Mouse (Mus musculus): ENCODE data around the gene 4930503B20Rik. TPM values are rescaled to one million over a fixed set of nuclear protein-coding genes. Genes with fewer than 3 reads are reported as not detected.

Gene 4930503B20Rik
- total RNA-seq, 2 experiments from 2014 or later = not detected

DNA sequence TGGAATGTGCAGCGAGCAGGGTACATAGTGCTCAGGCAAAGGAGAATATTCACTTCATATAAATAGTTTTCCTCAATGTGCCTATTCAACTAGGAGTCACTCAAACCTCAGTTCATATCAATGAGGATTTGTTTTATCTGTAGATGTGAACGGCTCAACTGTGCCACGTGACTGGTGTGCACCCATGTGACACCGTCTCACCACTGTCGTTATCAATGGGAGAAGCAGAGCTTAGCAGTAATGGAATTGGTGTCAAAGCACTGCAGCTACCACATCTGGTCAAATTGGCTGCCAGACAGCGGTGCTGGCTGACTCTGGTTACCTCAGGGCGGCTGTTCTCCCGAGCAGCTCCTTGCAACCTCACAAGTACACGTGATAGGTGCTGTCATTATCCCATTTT, 46.5 kb downstream of the 4930503B20Rik start:
- ATAC-seq (replicated peaks; ENCODE audit: low FRiP score, poor library complexity, severe bottlenecking) = no peak

DNA sequence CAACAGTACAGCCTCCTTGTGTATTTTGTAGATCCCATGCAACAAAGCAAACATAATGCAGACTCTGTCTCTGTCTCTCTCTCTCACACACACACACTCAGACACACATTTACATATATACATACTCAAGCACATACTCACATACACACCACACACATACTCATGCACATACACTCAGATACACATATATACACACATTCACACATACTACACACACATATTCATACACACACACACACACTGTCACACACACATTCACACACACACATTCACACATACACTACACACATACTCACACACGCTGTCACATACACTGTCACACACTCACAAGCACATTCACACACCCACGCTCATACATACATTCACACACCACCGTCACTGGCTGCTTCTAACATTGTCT, 48.6 kb downstream of the 4930503B20Rik start:
- ATAC-seq (replicated peaks; ENCODE audit: low FRiP score, poor library complexity, severe bottlenecking) = no peak

DNA sequence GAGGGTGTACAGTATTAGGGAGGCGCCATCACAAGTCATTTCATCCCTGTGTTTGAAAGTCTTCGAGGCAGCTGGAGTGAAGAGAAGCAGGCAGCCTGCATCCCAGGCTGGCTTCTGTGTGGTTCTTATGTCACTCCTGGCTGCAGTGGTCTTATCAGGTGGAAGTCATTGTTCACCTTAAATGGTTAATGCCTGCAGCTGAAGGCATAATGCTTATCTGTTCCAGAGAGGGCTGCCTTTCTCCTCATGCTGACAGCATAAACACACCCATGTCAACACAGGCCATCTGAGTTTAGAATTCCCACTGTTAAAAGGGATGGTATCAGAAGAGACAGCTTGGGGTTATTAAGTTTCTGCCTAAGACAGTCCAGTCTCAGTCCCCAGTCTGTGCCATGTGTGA, 49.9 kb downstream of the 4930503B20Rik start:
- ATAC-seq (replicated peaks; ENCODE audit: low FRiP score, poor library complexity, severe bottlenecking) = no peak

GRCm38 (mm10) chr3:146599198-146599900, 51.8 kb downstream of the 4930503B20Rik start:
- no peak for ATAC-seq (replicated peaks; ENCODE audit: low FRiP score, poor library complexity, severe bottlenecking)

- no peak for ATAC-seq (replicated peaks; ENCODE audit: low FRiP score, poor library complexity, severe bottlenecking)
Observed at GRCm38 (mm10) chr3:146598411-146598810, 52.7 kb downstream of the 4930503B20Rik start.

DNA sequence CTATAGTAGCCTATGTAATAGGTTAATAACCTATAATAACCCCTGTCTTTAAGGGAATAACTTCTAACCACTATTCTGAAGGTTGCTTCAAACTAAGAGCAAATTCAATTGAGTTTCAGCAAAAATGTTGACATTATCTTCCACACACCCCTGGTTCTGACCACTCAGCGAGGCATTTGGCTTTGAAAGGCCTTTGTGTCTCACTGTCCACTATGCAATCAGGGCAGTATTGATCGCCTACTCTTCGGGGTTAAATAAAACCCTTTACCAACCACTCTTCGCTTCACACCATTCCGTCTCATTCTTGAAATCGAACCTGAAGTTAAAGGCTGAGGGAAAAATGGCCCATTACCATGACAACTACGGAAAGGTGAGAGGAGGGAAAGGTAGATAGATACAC, 54.3 kb downstream of the 4930503B20Rik start:
- ATAC-seq (replicated peaks; ENCODE audit: low FRiP score, poor library complexity, severe bottlenecking) = no peak

DNA sequence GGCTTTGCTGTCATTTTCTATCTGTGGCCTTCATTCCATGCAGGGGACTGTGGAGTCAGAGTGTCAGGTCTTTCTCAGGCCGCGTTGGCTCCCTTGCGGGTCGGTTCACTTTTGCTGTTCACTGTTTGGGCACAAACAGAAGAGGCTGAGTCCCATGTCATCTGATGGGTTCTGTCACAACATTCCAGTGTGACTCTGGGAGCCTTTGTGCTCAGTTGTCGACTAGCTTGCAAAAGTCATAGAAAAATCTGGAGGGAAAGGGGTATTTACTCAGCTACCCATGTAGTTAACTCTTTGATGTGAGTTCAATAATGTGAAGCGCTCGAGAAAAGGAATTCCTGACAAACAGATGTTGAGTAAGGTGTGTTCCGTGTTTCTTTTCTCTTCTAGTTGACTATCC, 54.7 kb downstream of the 4930503B20Rik start:
- no peak for ATAC-seq (replicated peaks; ENCODE audit: low FRiP score, poor library complexity, severe bottlenecking)

GRCm38 (mm10) chr3:146595440-146595839, 55.7 kb downstream of the 4930503B20Rik start:
- ATAC-seq (replicated peaks; ENCODE audit: low FRiP score, poor library complexity, severe bottlenecking) = no peak

Other genes with a start within 250 kb of the 4930503B20Rik start
- gene Ssx2ip, start 246.7 kb downstream of the 4930503B20Rik start, total RNA-seq (2015; ENCODE audit: low replicate concordance) = 52.4 and 68.1 TPM in 2 replicates
- 100 and 129 TPM in 2 replicates for gene Ssx2ip, start 246.7 kb downstream of the 4930503B20Rik start, total RNA-seq (2017; ENCODE audit: low replicate concordance)
- 4.3 and 5.4 TPM in 2 replicates for gene Ctbs, start 201.5 kb downstream of the 4930503B20Rik start, total RNA-seq (2015; ENCODE audit: low replicate concordance)
- gene Ctbs, start 201.5 kb downstream of the 4930503B20Rik start, total RNA-seq (2017; ENCODE audit: low replicate concordance) = 0.53 and 0.64 TPM in 2 replicates
- 2.9 TPM in 1 of 2 replicates, not detected in the other for gene Spata1, start 151.6 kb downstream of the 4930503B20Rik start, total RNA-seq (2015; ENCODE audit: low replicate concordance)
- gene Spata1, start 151.6 kb downstream of the 4930503B20Rik start, total RNA-seq (2017; ENCODE audit: low replicate concordance) = 2.2 and 2.5 TPM in 2 replicates
- gene Gng5, start 151.5 kb downstream of the 4930503B20Rik start, total RNA-seq (2015; ENCODE audit: low replicate concordance) = 111 and 119 TPM in 2 replicates
- 54.3 and 62.6 TPM in 2 replicates for gene Gng5, start 151.5 kb downstream of the 4930503B20Rik start, total RNA-seq (2017; ENCODE audit: low replicate concordance)
- gene Rpf1, start 129.9 kb downstream of the 4930503B20Rik start, total RNA-seq (2015; ENCODE audit: low replicate concordance) = 28.1 and 44.0 TPM in 2 replicates
- 23.9 and 25.3 TPM in 2 replicates for gene Rpf1, start 129.9 kb downstream of the 4930503B20Rik start, total RNA-seq (2017; ENCODE audit: low replicate concordance)
- gene Uox, start 80.9 kb downstream of the 4930503B20Rik start, total RNA-seq (2015; ENCODE audit: low replicate concordance) = not detected in 2 replicates
- gene Uox, start 80.9 kb downstream of the 4930503B20Rik start, total RNA-seq (2017; ENCODE audit: low replicate concordance) = not detected in 2 replicates
- gene Dnase2b, start 35.7 kb downstream of the 4930503B20Rik start, total RNA-seq (2015; ENCODE audit: low replicate concordance) = not detected in 2 replicates
- not detected in 2 replicates for gene Dnase2b, start 35.7 kb downstream of the 4930503B20Rik start, total RNA-seq (2017; ENCODE audit: low replicate concordance)
- 5.4 TPM in 1 of 2 replicates, not detected in the other for gene Samd13, start 34.3 kb upstream of the 4930503B20Rik start, total RNA-seq (2015; ENCODE audit: low replicate concordance)
- not detected in 2 replicates for gene Samd13, start 34.3 kb upstream of the 4930503B20Rik start, total RNA-seq (2017; ENCODE audit: low replicate concordance)
- gene Prkacb, start 161.7 kb upstream of the 4930503B20Rik start, total RNA-seq (2015; ENCODE audit: low replicate concordance) = 12.6 and 15.9 TPM in 2 replicates
- gene Prkacb, start 161.7 kb upstream of the 4930503B20Rik start, total RNA-seq (2017; ENCODE audit: low replicate concordance) = 13.5 and 18.2 TPM in 2 replicates
- not detected in 2 replicates for gene Ttll7, start 201.1 kb upstream of the 4930503B20Rik start, total RNA-seq (2015; ENCODE audit: low replicate concordance)
- gene Ttll7, start 201.1 kb upstream of the 4930503B20Rik start, total RNA-seq (2017; ENCODE audit: low replicate concordance) = 0.13 TPM in 1 of 2 replicates, not detected in the other

All from erythroid progenitor cell, adult 5-6 weeks (primary cell).